Mouse (Mus musculus): Measurements from ENCODE around the gene Slc39a5. TPM values are rescaled to one million over a fixed set of nuclear protein-coding genes. Genes with fewer than 3 reads are reported as not detected.
A peak's percentile ranks its signal among the peaks of the same experiment; 100 is the strongest.

The Slc39a5 gene
- polyA plus RNA-seq (2015; fragmentation: Nextera tagmentation; extraction: Ambion mirVana): 0.36 and 0.41 TPM in 2 replicates

DNA sequence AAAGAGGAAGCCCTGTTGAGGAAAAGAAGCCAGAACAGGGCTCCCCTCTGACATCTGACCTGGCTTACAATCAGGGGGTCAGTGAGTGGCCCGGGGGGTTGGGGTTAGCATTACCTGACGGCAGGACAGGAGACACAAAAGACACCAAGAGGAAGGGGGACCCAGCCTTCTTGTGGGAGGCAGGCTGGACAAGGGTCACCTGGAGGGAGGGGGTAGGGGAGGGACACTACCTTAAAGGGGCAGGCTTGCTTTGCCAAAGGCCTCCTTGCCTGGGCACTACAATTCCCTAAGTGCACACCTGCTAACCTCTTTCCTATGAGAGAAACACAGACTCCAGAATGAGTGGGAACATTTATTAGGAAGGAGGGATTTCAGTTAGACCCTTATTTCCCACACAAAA is at the start of gene Slc39a5:
TSS of gene Slc39a5 (minus strand) at position 174 of the 400 bp plus-strand sequence.
- peaks cover 6% of the 10 kb centered on the region for H3K36me3 ChIP-seq (ENCODE audit: control insufficient read depth, insufficient read depth, low read length)
- no peak within 1 kb of the TSS for H3K27ac ChIP-seq (ENCODE audit: low read depth, low read length)
- no peaks in the 10 kb centered on the region for H3K27me3 ChIP-seq (replicated peaks; ENCODE audit: control insufficient read depth, insufficient read depth, low read length)
- H3K4me2 ChIP-seq (ENCODE audit: low read length): no peak within 1 kb of the TSS
- ATAC-seq: no peak
- H3K9ac ChIP-seq (ENCODE audit: low read depth, low read length): no peak within 1 kb of the TSS
- no peaks in the 10 kb centered on the region for H3K4me1 ChIP-seq (ENCODE audit: control insufficient read depth, insufficient read depth, low read depth, low read length)
- no peaks in the 10 kb centered on the region for H3K9me3 ChIP-seq (ENCODE audit: control insufficient read depth, low read length)
- H3K4me3 ChIP-seq (ENCODE audit: low read length): no peak within 1 kb of the TSS
- WGBS: 24% methylated on average over 2 of the region's 2 CpGs

DNA sequence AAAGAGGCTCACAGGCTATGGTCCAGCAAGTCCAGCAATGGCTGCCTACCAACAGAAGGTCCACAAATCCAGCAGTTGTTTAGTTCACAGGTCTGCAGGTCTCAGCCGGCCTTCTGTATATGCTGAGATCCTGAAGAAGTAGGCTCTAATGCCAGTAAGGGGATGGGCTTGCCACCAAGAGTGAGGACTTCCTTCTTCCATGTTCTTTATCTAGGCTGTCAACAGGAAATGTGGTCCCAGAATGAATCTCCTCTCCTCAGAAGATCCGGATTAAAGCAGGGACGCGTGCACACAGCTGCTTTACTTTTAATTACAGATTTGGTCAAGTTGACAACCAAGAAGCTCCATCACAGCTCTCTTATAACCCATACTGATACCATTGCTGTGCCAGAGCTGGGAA is 44.4 kb upstream of the Slc39a5 start:
- H3K9me3 ChIP-seq (ENCODE audit: control insufficient read depth, low read length): no peaks in the 10 kb centered on the region
- H3K4me2 ChIP-seq (ENCODE audit: low read length): no peak overlapping the region
- ATAC-seq: no peak
- H3K4me3 ChIP-seq (ENCODE audit: low read length): no peak overlapping the region
- WGBS: 93% methylated on average over 4 of the region's 4 CpGs
- H3K4me1 ChIP-seq (ENCODE audit: control insufficient read depth, insufficient read depth, low read depth, low read length): no peaks in the 10 kb centered on the region
- no peaks in the 10 kb centered on the region for H3K27me3 ChIP-seq (replicated peaks; ENCODE audit: control insufficient read depth, insufficient read depth, low read length)
- no peak overlapping the region for H3K9ac ChIP-seq (ENCODE audit: low read depth, low read length)
- H3K36me3 ChIP-seq (ENCODE audit: control insufficient read depth, insufficient read depth, low read length): peaks cover 5% of the 10 kb centered on the region; the same call in 1 of the 2 replicates
- no peak overlapping the region for H3K27ac ChIP-seq (ENCODE audit: low read depth, low read length)

DNA sequence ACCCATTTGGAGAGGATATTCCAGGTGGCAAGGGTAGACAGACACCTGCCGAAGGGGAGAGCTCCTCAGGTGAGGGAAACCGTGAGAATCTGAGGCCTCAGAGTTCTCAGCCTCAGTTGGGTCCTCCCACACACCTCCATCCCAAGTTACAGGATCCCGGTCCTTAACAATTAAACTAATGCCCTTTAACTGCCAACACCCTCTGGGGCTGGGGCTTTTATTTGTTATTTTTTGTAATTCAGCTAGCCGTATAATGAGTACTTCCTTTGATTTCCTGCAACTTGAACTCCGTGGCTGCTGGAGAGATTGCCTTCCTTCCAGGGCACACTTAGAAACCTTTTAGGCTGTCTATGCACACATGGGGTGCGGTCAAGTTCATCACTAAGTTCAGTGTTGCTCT is 43.3 kb upstream of the Slc39a5 start:
- no peak overlapping the region for H3K4me3 ChIP-seq (ENCODE audit: low read length)
- H3K9me3 ChIP-seq (ENCODE audit: control insufficient read depth, low read length): no peaks in the 10 kb centered on the region
- ATAC-seq: no peak
- no peaks in the 10 kb centered on the region for H3K4me1 ChIP-seq (ENCODE audit: control insufficient read depth, insufficient read depth, low read depth, low read length)
- H3K4me2 ChIP-seq (ENCODE audit: low read length): no peak overlapping the region
- no peak overlapping the region for H3K27ac ChIP-seq (ENCODE audit: low read depth, low read length)
- no peaks in the 10 kb centered on the region for H3K27me3 ChIP-seq (replicated peaks; ENCODE audit: control insufficient read depth, insufficient read depth, low read length)
- peaks cover 8% of the 10 kb centered on the region; the same call in 1 of the 2 replicates for H3K36me3 ChIP-seq (ENCODE audit: control insufficient read depth, insufficient read depth, low read length)
- H3K9ac ChIP-seq (ENCODE audit: low read depth, low read length): no peak overlapping the region
- 77% methylated on average over 6 of the region's 6 CpGs for WGBS

DNA sequence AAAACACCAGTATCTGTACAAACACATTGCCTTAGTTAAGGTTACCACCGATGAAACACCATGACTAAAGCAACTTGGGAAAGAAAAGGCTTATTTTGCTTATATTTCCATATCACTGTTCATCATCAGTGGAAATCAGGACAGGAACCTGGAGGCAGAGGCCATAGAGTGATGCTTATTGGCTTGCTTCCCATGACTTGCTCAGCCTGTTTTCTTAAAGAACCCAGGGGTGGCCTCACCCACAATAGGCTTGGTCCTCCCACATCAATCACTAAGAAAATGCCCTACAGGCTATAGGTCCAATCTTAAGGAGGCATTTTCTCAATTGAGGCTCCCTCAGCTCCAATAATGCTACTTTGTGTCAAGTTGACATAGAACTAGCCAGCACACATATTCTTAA is 41.7 kb upstream of the Slc39a5 start:
- H3K27me3 ChIP-seq (replicated peaks; ENCODE audit: control insufficient read depth, insufficient read depth, low read length): no peaks in the 10 kb centered on the region
- H3K27ac ChIP-seq (ENCODE audit: low read depth, low read length): no peak overlapping the region
- no peak overlapping the region for H3K9ac ChIP-seq (ENCODE audit: low read depth, low read length)
- H3K9me3 ChIP-seq (ENCODE audit: control insufficient read depth, low read length): no peaks in the 10 kb centered on the region
- H3K4me3 ChIP-seq (ENCODE audit: low read length): no peak overlapping the region
- peaks cover 21% of the 10 kb centered on the region for H3K36me3 ChIP-seq (ENCODE audit: control insufficient read depth, insufficient read depth, low read length)
- no peak for ATAC-seq
- no peak overlapping the region for H3K4me2 ChIP-seq (ENCODE audit: low read length)
- 86% methylated on average over 1 of the region's 1 CpGs for WGBS
- no peaks in the 10 kb centered on the region for H3K4me1 ChIP-seq (ENCODE audit: control insufficient read depth, insufficient read depth, low read depth, low read length)

DNA sequence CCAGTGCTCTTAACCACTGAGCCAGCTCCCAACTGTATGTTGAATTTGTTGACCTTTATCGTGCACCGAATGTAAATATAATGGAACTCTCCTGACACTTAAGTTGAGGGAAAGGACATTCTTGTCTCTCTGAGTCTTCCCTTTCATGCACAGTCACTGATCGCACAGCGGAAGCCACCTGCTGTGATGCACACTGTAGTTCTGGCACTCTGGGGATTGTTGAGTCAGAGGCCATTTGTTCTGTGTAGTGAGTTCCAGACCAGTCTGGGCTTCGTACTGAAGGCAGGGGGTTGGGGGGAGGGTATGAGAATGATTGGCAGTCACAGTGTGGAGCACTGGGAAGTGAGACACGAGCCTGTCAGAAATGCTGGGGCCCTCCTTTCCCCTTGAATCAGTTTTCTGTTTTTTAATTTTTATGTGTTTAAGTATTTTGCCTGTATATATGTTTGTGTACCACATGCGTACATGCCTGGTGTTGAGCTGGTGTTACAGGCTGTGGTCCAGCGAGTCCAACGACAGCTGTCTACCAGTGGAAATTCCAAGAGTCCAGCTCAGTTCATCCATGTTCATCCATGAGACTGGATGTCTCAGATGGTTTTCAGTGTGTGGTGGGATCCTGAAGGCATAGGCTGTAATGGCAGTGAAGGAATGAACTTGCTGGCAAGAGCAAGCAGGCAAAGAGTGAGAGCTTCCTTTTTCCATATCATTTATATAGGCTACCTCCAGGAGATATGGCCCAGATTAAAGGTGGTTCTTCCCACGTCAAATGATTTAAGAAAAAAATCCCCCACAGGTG is 40.5 kb upstream of the Slc39a5 start:
- no peaks in the 10 kb centered on the region for H3K4me1 ChIP-seq (ENCODE audit: control insufficient read depth, insufficient read depth, low read depth, low read length)
- peaks cover 30% of the 10 kb centered on the region for H3K36me3 ChIP-seq (ENCODE audit: control insufficient read depth, insufficient read depth, low read length)
- H3K27me3 ChIP-seq (replicated peaks; ENCODE audit: control insufficient read depth, insufficient read depth, low read length): no peaks in the 10 kb centered on the region
- WGBS: 76% methylated on average over 10 of the region's 10 CpGs
- no peak overlapping the region for H3K9ac ChIP-seq (ENCODE audit: low read depth, low read length)
- no peak overlapping the region for H3K27ac ChIP-seq (ENCODE audit: low read depth, low read length)
- H3K9me3 ChIP-seq (ENCODE audit: control insufficient read depth, low read length): no peaks in the 10 kb centered on the region
- no peak overlapping the region for H3K4me3 ChIP-seq (ENCODE audit: low read length)
- H3K4me2 ChIP-seq (ENCODE audit: low read length): no peak overlapping the region
- no peak for ATAC-seq

DNA sequence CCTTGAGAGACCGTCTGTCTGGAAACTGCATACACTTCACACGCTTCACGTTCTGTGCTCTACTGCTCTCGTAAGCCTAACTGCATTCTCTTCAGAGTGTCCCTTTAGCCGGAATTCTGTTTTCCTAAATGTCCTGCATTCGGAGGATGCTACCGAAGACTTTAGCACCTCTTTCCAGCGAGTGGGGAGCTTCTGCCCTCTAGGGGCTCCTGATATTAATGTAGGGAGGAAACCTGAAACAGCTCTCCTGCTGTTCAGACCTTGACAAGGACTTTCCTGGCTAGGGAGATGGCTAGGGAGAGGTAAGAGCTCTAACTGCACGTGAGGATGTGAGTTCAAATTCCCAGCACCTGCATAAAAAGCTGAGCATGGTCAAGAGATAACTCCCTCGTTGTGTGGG is 39.4 kb upstream of the Slc39a5 start:
- 62% methylated on average over 10 of the region's 10 CpGs for WGBS
- no peak for ATAC-seq
- Histone ChIP-seq H3K4me2 (ENCODE audit: low read length) (no peak overlapping the region), H3K4me1 (ENCODE audit: control insufficient read depth, insufficient read depth, low read depth, low read length) (no peaks in the 10 kb centered on the region), H3K9ac (ENCODE audit: low read depth, low read length) (no peak overlapping the region), H3K27me3 (replicated peaks; ENCODE audit: control insufficient read depth, insufficient read depth, low read length) (no peaks in the 10 kb centered on the region), H3K27ac (ENCODE audit: low read depth, low read length) (no peak overlapping the region), H3K4me3 (ENCODE audit: low read length) (no peak overlapping the region), H3K9me3 (ENCODE audit: control insufficient read depth, low read length) (no peaks in the 10 kb centered on the region), H3K36me3 (ENCODE audit: control insufficient read depth, insufficient read depth, low read length) (peaks cover 41% of the 10 kb centered on the region)

- Histone ChIP-seq H3K9ac (ENCODE audit: low read depth, low read length) (no peak overlapping the region), H3K27ac (ENCODE audit: low read depth, low read length) (no peak overlapping the region), H3K4me2 (ENCODE audit: low read length) (no peak overlapping the region), H3K4me1 (ENCODE audit: control insufficient read depth, insufficient read depth, low read depth, low read length) (no peaks in the 10 kb centered on the region; the same call in 1 of the 2 replicates), H3K27me3 (replicated peaks; ENCODE audit: control insufficient read depth, insufficient read depth, low read length) (no peaks in the 10 kb centered on the region), H3K4me3 (ENCODE audit: low read length) (no peak overlapping the region), H3K9me3 (ENCODE audit: control insufficient read depth, low read length) (no peaks in the 10 kb centered on the region), H3K36me3 (ENCODE audit: control insufficient read depth, insufficient read depth, low read length) (peaks cover 42% of the 10 kb centered on the region)
- 78% methylated on average over 10 of the region's 10 CpGs for WGBS
- ATAC-seq: no peak
Observed at GRCm38 (mm10) chr10:128438675-128439279, 37.7 kb upstream of the Slc39a5 start.

DNA sequence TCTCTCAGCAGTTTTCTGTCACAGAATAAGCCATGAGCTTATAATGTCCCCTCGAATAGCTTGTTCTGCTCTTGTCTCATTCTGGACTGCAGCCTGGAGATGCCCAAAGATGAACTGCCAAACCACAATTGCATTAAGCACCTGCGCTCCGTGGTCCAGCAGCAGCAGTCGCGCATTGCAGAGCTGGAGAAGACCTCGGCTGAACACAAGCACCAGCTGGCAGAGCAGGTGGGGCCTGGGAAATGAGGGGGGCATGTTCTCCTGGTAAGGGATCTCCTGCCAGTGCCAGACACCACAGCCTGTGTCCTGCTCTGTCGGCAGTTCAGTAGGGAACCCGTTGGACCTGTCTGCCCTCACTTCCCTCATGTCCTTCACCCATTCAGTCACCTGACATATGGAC is 35.3 kb upstream of the Slc39a5 start:
- Histone ChIP-seq H3K4me1 (ENCODE audit: control insufficient read depth, insufficient read depth, low read depth, low read length) (no peaks in the 10 kb centered on the region; the same call in 1 of the 2 replicates), H3K4me3 (ENCODE audit: low read length) (no peak overlapping the region), H3K27me3 (replicated peaks; ENCODE audit: control insufficient read depth, insufficient read depth, low read length) (no peaks in the 10 kb centered on the region), H3K9me3 (ENCODE audit: control insufficient read depth, low read length) (no peaks in the 10 kb centered on the region), H3K4me2 (ENCODE audit: low read length) (no peak overlapping the region), H3K27ac (ENCODE audit: low read depth, low read length) (no peak overlapping the region), H3K36me3 (ENCODE audit: control insufficient read depth, insufficient read depth, low read length) (peaks cover 43% of the 10 kb centered on the region), H3K9ac (ENCODE audit: low read depth, low read length) (no peak overlapping the region)
- 75% methylated on average over 8 of the region's 8 CpGs for WGBS
- no peak for ATAC-seq

DNA sequence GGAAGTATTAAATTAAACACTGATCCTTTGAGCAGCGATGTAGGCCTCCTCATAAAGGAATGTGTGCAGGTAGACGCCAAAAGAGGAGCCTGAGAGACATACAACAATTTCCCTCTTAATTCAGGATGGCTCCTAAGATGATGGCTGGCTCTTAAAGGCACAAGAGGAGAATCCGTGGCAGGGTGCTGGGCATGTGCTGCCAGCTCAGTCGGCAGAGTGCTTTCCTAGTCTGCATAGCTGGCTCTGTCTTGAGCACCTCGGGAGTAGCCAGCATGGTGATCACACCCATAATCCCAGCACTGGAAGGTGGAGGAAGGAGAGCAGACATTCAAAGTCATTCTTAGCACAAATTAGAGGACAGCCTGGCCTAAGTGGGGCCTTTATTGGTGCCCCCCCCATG is 34.8 kb upstream of the Slc39a5 start:
- H3K9ac ChIP-seq (ENCODE audit: low read depth, low read length): no peak overlapping the region
- no peaks in the 10 kb centered on the region for H3K27me3 ChIP-seq (replicated peaks; ENCODE audit: control insufficient read depth, insufficient read depth, low read length)
- no peak overlapping the region for H3K4me3 ChIP-seq (ENCODE audit: low read length)
- no peaks in the 10 kb centered on the region for H3K9me3 ChIP-seq (ENCODE audit: control insufficient read depth, low read length)
- ATAC-seq: no peak
- H3K4me1 ChIP-seq (ENCODE audit: control insufficient read depth, insufficient read depth, low read depth, low read length): no peaks in the 10 kb centered on the region; the same call in 1 of the 2 replicates
- no peak overlapping the region for H3K4me2 ChIP-seq (ENCODE audit: low read length)
- 87% methylated on average over 5 of the region's 5 CpGs for WGBS
- H3K36me3 ChIP-seq (ENCODE audit: control insufficient read depth, insufficient read depth, low read length): peaks cover 43% of the 10 kb centered on the region
- 0 out of 2 replicates have a peak overlapping the region, but pooled peaks have one; percentile 25 for H3K27ac ChIP-seq (ENCODE audit: low read depth, low read length)

Data from hindbrain, embryonic 16.5 days (tissue).